Mouse (Mus musculus) testis, adult 2 months (tissue): ENCODE measurements around the gene Grik2.

Experiments used
- CTCF ChIP-seq: fragments of 200-500 bp; IDR thresholded peaks from 2 replicates; pipeline ENCODE4 v1.5.1; 2012; ENCODE audit warnings: low read depth, mild to moderate bottlenecking, inconsistent platforms, low read length, moderate library complexity; ENCODE audit not compliant: control insufficient read depth, insufficient read depth, insufficient replicate concordance
- POLR2A ChIP-seq: fragments of 200-500 bp; IDR thresholded peaks from 2 replicates; pipeline ENCODE4 v1.6.1; 2012; ENCODE audit warnings: low read depth, mild to moderate bottlenecking, inconsistent platforms, low read length, moderate library complexity; ENCODE audit not compliant: control insufficient read depth

DNA sequence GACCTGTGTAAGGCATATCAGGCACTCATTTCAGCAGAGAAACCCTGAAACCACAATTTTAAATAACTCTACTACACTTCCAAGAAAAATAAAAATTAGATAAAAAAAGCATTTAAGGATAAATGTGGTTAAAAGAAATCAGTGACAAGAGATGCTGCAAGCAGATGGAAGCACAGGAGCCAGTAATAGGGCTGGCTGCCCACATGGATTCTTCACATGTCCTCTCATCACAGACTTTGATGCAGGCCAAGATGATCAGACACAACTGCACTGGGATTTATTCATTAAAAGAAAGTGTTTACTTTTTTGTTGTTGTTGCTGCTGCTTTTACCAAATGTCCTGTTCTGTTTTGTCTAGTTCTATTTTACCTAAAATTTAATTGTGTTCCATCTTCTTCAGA is 315.0 kb downstream of the Grik2 start:
- TF ChIP-seq POLR2A = no peak
- TF ChIP-seq CTCF = no peak
